Mouse (Mus musculus) CH12F3 (cell line): Measurements from ENCODE around the gene Abhd12b.

Source experiments
- in situ Hi-C: fragments of 300-500 bp; cut with MboI; formaldehyde crosslinking; loops from 2 replicates; pipeline ENCODE4 v1.14.3; 2020; ENCODE audit warnings: low sequenced_read_pairs

Gene Abhd12b

GRCm38 (mm10) chr12:70201926-70202529 is 48.1 kb downstream of the Abhd12b start:
- in situ Hi-C loops, result no loop called here

DNA sequence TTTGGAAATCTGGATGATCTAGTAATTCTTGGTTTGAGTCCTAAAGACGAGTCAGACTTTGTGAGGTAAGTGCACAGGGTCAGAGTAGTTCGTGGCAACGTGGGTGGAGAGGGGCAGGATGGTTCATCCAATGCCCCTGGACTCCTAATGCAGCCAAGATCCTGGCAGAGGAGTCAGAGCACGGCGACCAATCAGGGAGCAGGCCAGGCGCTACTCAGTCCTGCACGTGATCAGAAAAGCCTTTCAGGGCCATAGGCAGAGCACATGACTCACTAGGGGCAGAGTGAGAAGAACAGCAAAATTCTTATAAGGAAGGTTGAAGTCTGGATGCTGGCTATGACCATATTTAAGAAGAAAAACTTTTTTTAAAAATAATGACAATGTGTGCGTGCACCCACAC is 50.5 kb downstream of the Abhd12b start:
- in situ Hi-C loops, result no loop called here

- in situ Hi-C loops, result no loop called here
Observed at GRCm38 (mm10) chr12:70208214-70208613, 54.3 kb downstream of the Abhd12b start.

DNA sequence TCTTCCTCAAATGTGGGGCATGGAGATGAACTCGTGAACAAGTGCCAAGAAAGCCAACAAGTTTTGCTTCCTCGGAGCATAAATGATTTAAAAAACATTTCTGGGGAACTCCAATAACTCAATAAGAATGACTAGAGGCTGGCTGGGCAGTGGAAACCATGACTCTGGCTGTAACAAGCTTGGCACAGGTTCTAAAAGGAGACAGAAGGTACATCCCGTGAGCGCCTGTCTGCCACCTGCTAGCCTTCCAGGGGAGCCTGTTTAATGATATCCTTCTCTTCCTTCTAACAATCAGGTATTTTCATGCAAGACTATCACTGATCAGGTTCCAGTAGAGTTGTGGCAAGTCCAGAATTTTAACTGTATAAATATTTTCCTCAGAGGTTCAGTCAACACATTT is 58.6 kb downstream of the Abhd12b start:
- in situ Hi-C loops, result no loop called here

DNA sequence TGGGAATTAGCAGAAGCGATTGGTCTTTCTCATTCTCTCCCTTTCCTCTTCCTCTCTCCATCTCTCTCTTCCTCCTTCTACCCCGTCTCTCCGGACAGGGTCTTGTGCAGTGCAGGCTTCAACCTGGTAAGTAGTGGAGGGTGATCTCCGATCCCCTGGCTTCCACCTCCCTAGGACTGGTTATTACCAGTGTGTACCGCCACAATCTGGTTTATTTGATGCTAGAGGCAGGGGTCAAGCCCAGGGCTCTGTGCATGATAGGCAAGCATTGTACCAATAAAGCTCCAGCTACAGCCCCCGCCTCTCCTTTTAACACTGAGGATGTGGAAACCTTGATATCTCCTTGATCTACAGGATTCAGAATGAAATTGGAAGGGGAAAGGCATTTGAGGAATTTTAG is 59.7 kb downstream of the Abhd12b start:
- in situ Hi-C loops, result no loop called here

- in situ Hi-C loops, result no loop called here
Observed at GRCm38 (mm10) chr12:70214281-70214680, 60.3 kb downstream of the Abhd12b start.

DNA sequence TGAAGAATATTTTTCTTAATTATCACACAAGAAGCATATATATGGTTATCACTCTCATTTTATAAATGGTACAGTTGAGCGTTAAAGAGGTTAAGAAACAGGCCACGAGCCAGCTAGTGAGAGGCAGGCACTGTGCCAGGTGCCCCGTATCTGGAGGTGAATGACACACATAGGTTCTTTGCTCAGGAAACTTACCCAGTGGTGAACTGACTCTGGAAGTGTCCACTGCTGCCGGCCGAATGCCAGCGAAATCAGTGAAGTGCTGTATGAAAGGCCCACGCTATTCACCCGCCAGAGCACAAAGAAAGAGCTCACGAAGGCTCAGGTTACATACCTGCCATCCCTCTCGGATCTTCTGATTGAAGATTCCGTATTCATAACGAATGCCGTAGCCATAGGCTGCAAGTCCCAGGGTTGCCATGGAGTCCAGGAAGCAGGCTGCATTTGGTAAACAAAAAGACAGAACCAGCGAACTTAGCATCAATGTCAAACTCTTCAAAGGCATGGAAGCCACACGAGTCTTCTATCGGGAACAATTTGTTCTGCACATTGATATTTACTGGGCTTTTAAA is 62.4 kb downstream of the Abhd12b start:
- in situ Hi-C loops, result no loop called here

DNA sequence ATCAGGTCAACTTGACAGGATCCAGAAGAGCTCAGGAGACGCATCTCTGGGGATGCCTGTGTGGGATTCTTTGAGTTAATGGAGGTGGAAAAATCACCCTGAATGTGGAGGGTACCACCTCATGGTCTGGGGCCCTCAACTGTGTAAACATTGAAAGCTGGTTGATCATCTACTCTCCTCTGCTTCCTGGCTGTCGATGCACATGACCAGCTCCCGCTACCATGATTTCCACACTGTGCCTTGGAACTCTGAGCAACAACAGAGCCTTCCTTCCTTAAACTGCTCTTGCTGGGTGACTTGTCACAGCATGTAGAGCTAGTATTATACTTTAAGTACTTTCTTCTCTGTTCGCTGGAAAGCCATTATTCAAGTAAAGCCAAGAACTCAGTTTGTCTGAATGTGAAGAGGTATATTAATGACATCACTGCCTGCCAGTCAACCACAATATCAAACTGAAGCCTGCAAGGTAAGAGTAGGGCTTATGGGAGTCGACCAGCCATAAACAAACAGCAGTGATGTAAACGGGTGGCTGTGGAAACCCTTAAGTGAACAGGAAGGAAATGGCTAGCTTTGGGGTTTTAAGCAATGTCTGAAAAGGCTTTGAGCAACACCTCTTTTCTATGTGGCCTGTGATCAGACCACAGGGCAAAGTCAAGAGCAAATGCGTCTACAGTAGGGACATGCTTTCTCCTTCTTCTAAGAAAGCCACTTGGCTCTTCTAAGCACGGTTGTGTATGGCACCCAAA is 65.0 kb downstream of the Abhd12b start:
- in situ Hi-C loops, result no loop called here

GRCm38 (mm10) chr12:70221425-70221824 is 67.5 kb downstream of the Abhd12b start:
- in situ Hi-C loops, result no loop called here

GRCm38 (mm10) chr12:70223331-70223730 is 69.4 kb downstream of the Abhd12b start:
- in situ Hi-C loops, result no loop called here

DNA sequence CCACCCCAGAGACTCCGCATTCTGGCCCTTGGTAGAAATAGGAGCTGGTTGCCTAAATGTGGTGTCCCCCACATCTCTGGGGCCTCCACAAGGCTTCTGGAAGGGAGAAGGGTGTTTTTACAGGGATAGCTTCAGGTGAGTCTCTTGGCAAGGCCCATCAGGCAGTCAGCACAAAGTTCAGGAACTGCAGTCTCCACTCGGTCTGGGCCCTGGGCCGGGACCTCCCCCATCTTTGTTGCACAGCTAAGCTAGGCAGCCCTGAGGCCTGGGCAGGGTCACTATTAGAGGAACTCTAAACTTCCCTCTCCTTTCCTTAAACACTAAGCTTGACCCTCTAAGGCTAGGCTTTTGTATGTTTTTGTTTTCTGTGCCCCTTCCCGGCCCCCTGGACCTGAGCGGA is 72.7 kb downstream of the Abhd12b start:
- in situ Hi-C loops, result no loop called here

DNA sequence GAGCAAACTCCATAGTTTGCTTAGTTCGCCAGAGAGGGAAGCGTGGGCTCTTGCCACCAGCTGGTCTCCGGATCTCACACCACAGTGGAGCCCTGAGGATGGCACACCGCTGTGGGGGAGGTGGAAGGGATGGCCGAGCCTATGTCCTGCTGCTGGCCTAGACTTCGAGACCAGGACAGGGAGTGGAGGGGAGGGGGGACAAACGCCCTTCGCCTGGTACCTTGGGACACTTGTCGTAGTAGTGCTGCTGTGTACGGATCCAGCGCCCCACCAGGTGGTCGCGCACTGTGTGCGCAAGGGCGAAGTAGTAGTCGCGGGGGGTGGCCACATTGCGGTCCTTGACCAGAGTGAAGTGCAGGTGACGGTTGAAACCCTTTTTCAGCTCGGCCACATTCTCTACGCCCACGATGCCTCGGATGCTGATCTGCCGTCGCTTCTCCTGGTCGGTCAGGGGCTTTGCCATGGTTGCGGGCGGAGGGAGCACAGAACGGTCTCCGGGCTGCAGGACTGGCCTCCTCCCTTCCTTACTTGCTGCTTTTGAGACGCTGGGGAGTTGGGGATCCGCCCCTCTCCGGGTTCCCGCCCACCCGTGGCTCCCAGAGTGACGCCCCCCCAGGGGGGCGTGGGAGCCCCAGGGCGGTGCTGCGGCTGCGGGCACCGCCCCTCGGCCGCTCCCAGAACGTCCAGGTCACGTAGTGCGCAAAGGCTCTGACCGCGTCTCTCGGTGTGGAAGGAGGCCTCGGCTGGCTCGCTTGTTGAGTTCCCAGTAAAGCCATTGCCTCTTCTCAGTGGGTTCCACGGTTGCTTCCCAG is 73.4 kb downstream of the Abhd12b start:
- in situ Hi-C loops, result no loop called here

- in situ Hi-C loops, result no loop called here
Observed at GRCm38 (mm10) chr12:70228155-70228554, 74.2 kb downstream of the Abhd12b start.

- in situ Hi-C loops, result no loop called here
Observed at GRCm38 (mm10) chr12:70231294-70231693, 77.4 kb downstream of the Abhd12b start, which contains the start of gene Pygl. TSS of gene Pygl (minus strand) at chr12:70231488.

DNA sequence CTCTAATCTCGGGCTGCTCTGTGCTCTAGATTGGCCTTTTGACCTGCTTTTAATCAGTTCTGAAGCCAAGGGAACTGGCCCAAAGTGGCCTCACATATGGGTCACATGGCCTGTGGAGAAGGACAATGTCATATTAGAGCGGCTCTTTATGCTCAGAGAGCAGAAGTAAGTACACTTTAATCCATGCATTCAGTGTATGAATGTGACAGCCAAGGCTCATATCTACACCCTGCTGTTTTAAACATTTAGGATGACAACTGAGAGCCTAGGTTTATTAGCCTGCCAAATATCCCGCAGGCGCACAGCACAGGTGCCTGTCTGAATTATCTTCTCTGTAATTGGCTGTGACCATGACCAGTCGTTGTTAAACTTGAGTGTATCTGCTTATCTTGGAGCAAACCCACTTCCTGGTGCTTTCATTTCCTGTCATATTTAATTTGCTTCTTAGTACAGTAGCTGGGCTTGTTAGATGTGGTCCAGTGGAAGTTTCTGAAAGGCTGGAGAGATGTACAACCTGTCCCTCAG is 78.1 kb downstream of the Abhd12b start:
- in situ Hi-C loops, result no loop called here
